Mouse (Mus musculus): ENCODE results near the gene Mical3.
A peak's percentile ranks its signal among the peaks of the same experiment; 100 is the strongest.
"Not testable (repeated sequence)": the region's sequence is repeated elsewhere in the genome, so short reads cannot be mapped to it uniquely, and the experiment has no call there.

The Mical3 gene

DNA sequence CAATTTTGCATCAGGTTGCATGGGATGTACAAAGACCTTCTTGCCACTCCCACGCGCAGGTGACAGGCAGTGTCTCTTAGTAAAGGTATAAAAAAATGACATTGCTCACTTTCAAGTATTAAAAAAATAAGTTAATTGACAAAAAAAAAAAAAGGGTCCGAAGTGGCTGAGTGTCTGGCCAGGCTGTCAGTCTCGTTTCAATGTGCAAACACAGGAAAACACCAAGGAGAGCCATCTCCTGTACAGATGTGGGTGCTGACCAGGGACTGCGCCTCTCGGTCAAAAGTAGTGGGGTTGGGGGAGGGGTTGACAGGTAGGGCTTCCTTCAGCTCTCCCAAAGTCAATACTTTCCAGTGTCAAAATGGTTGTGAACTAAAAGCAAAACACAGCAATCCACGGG is 197.1 kb downstream of the Mical3 start:
- no peak for DNase-seq (ENCODE audit: low read depth, low spot score)

- DNase-seq (ENCODE audit: low read depth, low spot score) = no peak
Observed at GRCm38 (mm10) chr6:120932597-120932996, 198.2 kb downstream of the Mical3 start.

DNA sequence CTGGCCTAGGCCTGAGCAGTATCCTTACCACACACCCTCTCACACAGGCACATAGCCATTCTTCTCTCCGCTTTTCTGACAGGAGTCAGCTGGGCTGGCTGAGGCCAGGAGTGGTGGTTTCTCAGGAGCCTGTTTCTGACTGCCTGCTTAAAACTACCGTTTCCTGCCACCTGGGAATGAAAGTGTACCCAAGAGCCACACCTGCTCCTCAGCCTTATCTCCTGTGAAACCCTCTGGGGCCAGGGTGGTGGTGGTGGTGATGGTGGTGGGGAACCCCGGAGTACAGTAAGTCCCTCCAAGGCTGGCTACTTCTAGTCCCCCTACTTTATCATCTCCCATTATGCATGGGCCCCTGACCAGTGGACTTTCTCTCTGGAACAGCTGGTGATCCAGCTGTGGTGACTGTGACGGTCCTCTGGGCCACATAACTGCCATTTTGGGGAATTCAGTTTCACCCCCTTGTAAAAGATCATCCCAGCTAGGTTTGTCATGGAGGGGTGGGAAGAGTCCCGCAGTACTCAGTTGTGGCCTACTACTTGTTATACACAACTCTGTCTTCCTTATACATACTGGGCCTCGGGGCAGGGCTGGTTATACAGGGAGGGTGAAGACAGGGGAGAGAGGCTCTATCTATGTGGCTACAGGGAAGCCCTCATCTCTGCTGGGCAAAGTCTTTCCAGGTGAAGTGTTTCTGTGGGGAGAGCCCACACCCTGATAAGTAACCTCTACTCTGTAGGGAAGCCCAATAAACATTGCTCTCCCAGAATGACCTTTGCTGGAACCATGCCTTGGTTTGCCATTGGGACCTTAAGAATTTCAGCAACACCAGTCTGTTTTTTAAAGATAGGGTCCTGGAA is 200.1 kb downstream of the Mical3 start:
- peak; percentile 61 for DNase-seq (ENCODE audit: low read depth, low spot score)

DNA sequence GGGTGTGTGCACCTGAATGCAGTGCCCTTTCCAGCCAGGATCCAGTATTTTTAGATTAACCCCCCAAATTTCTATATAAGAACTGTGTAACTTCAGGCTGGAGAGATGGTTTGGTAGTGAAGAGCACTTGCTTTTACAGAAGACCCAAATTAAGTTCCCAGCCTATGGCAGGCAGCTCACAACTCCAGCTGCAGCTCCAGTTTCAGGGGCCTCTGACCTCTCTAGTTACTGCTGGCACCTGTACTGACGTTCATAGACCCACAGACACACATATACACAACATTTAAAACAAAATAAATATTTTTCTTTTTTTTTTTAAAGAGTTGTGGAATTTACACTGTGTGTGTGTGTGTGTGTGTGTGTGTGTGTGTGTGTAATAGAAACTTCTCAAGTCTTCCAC is 201.4 kb downstream of the Mical3 start:
- DNase-seq (ENCODE audit: low read depth, low spot score) = no peak

- DNase-seq (ENCODE audit: low read depth, low spot score) = no peak
Observed at GRCm38 (mm10) chr6:120927765-120928164, 203.0 kb downstream of the Mical3 start.

- DNase-seq (ENCODE audit: low read depth, low spot score) = no peak
Observed at GRCm38 (mm10) chr6:120926880-120927279, 203.9 kb downstream of the Mical3 start.

- DNase-seq (ENCODE audit: low read depth, low spot score) = not testable (repeated sequence)
Observed at GRCm38 (mm10) chr6:120924791-120925321, 205.9 kb downstream of the Mical3 start.

DNA sequence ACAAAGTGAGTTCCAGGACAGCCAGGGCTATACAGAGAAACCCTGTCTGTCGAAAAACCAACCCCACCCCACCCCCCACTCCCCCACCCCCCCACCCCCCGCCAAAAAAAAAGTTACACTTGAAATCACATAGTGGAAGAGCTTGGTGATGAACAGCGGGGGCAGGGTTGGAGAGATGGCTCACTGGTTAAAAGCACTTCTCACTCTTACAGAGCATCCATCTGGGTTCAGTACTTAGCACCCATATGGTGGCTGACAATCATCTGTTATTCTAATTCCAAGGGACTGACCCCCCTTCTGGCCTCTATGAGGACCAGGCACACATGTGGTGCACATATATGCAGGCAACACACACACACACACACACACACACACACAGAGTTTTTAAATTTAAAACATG is 212.8 kb downstream of the Mical3 start:
- DNase-seq (ENCODE audit: low read depth, low spot score) = peak; percentile 31

GRCm38 (mm10) chr6:120916972-120917881 is 213.6 kb downstream of the Mical3 start:
- peak; percentile 39 for DNase-seq (ENCODE audit: low read depth, low spot score)

DNA sequence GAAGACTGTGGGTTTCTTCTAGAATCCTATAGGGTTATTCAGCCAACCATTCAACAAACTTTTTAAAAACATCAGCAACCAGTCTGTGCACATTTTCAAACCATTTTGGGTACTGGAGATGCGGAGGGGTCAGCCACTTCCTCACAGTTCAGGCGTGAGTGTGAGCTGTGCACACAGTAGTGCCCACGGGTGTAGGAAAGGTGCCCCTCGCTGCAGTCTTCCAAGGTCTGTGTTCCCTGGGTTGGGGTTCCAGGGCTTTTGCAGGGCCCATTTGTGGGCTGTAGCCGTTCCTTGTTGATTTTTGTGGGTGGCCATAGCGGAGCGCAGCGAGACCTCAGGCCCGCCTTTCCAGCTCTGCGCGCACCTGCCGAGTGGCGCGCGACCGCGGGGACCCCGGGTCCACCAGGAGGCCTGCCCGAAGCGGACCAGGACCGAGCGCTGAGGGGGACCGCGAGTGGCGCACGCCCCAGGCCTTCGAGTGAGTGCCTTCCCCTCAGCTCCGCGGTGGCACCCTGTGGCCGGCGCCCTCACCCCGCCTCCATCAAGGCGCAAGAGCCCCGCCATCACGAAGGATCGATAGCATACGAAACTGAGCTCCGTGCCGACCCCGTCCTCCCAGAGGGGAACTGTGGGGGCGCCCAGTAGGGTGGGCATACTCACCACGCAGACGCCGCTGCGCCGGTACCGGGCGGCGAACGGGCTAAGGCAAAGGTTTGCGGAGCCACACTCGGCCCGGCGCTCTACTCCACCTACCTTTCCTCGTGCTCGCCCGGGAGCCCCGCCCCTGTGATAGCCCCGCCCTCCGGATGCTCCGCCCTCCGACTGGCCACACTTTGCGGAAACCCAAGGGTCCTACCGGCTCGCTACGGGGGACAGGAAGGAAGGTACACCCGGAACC is 214.5 kb downstream of the Mical3 start, which contains the start of gene Bid:
TSS of gene Bid (minus strand) at position 780 of the 898 bp plus-strand sequence.
- DNase-seq (ENCODE audit: low read depth, low spot score) = peak; percentile 97

DNA sequence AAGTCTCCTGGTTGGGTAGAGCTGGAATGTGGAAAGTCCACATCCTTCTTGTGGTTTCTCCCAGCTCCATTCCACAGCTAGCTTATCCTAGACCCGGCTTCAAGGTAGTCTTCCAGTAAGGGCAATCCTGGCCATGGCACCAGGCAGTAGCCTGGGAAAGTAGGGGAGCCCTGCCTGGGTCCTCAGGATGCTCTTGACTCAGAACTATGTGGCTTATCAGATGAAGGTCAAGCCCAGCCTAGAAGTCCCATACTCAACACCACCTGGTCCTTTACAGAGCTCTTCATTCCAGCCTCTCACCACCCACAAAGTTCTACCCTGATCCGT is 215.2 kb downstream of the Mical3 start:
- peak; percentile 67 for DNase-seq (ENCODE audit: low read depth, low spot score)

DNA sequence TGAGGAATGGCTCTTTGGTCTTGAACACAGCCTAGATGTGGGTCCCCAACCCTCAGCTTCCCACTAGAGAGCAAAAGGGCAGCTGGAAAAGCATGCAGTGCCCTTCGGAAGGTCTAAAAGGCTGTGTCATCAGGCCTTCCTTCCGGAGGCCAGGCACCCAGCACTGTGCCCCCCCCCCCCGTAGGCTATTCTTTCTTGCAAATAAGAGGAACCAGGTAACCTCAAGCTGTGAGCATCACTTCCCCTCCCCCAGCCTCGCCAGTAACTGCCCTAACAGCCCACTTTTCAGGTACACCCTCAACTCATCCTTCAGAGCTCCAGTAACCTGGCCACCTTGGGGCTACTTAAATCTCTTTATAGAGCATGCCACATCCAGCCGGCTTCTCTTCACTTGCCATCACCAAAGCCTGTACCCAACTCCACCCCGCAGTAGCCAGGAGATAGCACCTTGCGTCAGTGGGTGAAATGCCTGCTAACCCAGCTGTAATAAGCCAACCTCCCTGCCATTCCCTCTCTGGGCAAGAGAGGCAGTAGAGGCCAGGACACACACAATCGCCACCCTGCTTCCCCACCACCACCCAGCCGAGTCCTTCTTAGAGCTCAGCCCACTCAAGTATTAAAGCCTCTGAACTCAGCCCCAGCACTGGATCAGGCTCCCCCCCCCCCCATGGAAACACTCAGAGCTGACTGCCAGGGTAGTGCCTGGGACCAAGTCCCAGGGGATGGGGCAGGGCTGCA is 215.7 kb downstream of the Mical3 start:
- DNase-seq (ENCODE audit: low read depth, low spot score) = peak; percentile 97

- no peak for DNase-seq (ENCODE audit: low read depth, low spot score)
Observed at GRCm38 (mm10) chr6:120914533-120914910, 216.3 kb downstream of the Mical3 start.

GRCm38 (mm10) chr6:120913783-120914182 is 217.0 kb downstream of the Mical3 start:
- peak; percentile 79 for DNase-seq (ENCODE audit: low read depth, low spot score)

- no peak for DNase-seq (ENCODE audit: low read depth, low spot score)
Observed at GRCm38 (mm10) chr6:120912931-120913330, 217.9 kb downstream of the Mical3 start.

DNA sequence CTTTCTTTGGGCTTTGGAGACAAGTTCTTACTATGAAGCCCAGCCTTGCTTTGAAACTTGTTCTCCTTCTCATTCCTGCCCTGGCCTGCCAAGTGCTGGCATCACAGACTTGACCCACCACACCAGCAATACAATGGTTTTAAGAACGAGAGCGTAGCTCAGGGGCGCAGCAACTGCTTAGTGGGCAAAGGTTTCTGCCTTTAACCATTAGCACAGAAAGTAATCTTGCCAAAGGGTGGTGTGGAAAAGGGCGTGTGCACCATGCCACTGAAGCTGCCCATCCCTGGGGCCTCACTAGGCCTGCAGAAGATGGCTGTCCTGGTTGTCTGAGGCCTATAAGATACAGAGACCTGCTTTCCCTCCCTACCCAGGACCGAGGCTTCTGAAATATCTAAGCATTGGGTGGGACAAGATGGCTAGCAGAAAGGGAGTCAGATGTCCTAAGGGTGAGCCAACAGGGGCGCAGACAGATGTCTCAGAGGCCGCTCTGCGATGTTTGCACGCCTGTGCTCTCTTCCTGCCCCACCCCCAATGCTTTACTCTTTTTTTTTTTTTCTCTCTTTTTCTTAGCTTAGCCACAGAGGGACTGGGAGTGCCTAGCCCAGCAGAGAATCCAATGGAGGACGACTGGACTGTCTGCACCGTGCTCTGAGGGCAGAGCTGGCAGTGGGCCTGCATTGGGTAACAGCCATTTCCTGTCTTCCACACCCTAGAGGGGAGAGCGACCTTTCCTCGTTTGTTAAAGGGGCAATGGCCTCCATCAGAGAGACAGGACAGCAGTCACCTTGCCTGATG is 219.4 kb downstream of the Mical3 start:
- DNase-seq (ENCODE audit: low read depth, low spot score) = no peak

GRCm38 (mm10) chr6:120909501-120909900 is 221.3 kb downstream of the Mical3 start:
- no peak for DNase-seq (ENCODE audit: low read depth, low spot score)

- DNase-seq (ENCODE audit: low read depth, low spot score) = not testable (repeated sequence)
Observed at GRCm38 (mm10) chr6:120907876-120908597, 222.8 kb downstream of the Mical3 start.

GRCm38 (mm10) chr6:120906521-120906920 is 224.3 kb downstream of the Mical3 start:
- no peak for DNase-seq (ENCODE audit: low read depth, low spot score)
